Mouse (Mus musculus): ENCODE results near the gene Ces1d.
"Not testable (repeated sequence)": the region's sequence is repeated elsewhere in the genome, so short reads cannot be mapped to it uniquely, and the experiment has no call there.

Ces1d gene

DNA sequence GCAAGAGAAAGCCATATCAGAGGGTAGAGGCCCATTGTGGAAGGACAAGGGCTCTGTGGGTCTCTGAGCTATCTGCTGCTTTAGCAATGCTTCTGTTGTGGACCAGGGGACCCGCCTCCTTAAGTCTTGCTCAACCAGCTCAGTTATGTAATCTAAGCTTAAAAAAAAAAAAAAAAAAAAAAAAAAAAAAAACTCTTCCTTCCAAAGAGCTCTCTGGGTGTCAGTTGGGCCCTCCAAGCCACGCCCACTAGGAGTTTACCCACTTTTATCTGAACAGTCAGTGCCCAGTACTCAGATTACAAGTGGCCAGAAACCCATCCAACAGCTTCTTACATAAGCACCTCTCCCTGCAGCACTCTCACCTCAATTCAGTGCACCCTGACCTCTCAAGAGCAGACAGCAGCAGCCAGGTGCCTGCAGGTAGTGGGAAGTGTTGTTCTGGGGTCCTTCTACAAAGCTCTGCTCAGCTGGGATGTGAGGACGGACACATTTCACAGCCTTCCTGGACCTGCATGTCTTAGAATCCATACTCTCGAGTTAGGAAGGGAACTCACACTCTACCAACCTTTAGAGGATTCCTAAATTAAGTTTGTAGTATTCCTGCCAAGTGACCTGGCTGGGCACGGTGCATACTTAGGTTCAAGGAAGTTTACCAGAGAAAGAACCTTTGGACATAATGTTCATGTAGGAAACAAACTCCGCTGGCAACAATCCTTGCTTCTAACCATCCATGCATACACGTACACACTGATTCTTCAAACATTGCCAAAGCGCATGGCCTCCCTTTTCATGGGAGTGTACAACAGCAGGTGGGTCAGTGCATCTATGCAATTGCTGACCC is at the start of gene Ces1d:
Ces1d (minus strand) TSS at position 154 of the 841 bp plus-strand sequence.
- DNase-seq (ENCODE audit: low spot score in 2 of 2): no peak

DNA sequence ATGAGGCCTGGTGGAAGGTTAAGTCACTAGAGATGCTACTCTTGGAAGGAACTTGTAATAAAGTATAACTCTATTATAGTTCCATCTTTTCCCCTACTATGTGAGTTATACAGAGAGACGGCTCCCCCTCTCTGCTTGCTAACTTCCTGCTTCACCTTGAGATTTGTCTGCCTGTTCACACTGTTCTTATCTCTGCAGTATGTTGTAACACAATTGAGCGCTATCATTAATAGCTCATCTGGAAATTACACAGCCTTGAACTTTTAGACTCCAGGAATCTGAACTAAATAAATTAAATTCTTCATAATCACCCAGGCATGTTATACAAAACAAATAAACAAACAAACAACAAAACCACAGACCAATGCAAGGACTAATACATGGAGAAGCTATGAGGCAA is 48.4 kb upstream of the Ces1d start:
- DNase-seq (ENCODE audit: low spot score in 2 of 2): no peak

DNA sequence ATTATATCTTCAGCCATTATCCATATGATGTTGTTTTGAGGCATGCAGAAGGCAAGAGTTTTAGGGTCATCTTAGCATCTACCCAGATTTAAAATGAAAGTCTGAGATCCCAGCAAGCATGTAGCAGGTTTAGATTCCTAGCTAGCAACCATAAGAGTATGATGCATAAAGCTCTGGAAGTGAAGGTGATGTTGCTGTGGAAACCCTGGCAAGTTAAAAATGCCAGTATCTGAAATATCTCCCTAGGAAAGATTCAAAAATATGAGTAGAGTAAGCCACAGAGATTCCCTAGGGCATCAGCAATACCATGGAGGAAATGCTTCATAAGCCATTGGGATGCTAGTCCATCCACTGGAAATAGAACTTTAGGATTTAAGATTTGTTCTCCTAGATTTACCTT is 42.2 kb upstream of the Ces1d start:
- DNase-seq (ENCODE audit: low spot score in 2 of 2): peak in 1 of 2 experiments; percentile 31

DNA sequence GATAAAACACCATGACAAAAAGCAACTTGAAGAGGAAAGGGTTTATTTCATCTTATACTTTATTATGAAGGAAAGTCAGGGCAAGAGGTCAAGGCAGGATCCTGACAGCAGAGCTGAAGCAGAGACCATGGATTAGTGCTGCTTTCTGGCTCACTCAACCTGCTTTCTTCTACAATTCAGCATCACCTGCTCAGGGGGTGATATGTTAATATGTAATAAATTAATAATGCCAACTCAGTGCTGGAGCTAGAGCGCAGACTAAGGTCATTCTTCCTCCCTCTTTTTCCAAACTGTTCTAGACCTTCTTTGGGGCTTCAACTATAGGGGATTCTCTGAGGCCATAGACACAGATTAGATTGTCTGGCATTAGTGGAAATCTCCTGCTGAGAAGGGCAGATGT is 38.0 kb upstream of the Ces1d start:
- DNase-seq (ENCODE audit: low spot score in 2 of 2): no peak

DNA sequence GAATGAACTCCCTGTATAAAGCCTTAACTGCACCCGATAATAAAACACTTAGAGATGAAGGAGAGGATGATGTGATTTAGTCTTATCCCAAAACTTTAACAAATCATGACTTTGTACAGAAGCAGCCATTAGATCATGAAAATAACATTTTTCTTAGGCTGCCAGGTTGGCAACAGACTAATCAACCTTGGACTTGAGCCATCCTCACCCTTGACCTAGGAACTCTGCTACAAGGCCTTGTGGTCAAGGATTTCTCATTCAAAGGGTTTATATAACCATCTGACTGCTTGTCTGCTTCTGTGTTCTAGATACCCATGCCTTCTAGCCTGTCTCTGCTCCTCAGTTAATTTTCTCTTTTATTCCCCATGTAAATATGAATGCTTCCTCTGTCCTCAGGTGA is 37.1 kb upstream of the Ces1d start:
- DNase-seq (ENCODE audit: low spot score in 2 of 2): no peak

DNA sequence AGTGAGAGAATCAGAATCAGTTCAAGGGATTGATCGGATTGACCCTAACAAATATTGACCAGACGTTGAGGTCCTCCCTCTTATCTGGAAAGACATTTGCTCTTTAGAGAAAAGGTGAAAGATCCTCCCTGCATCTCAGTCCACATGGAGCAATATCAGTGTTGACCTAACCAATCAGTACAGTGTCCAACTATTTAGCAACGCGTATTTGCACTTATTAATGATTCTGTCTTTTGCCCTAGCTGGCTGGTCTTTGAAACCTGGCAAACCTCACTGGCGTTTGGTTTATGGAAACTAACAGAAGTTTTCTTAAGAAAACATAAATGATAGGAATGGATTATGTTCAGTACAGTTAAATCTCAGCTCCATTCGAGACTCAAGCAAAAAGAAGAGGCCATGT is 36.4 kb upstream of the Ces1d start:
- no peak for DNase-seq (ENCODE audit: low spot score in 2 of 2)

DNA sequence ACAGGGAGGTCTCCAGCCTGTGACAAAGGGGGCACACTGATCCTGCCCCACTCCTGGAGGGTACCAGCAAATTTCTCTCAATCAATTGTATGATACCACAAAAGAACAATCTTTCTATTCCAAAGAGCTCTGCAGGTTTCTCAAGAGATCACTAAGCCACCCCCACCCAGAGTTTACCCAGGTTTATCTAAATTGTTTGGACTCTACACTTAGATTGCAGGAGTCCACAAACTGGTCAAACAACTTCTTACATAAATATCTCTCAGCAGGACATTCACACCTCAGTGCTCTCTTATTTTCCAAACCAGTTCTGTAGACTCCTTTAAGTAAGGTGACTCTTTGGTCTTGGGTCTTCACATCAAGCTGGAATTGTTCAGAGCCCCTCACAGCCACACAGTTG is 31.8 kb upstream of the Ces1d start, which contains the start of gene Ces1e:
Ces1e (minus strand) TSS at position 174 of the 400 bp plus-strand sequence.
- DNase-seq (ENCODE audit: low spot score in 2 of 2): no peak

DNA sequence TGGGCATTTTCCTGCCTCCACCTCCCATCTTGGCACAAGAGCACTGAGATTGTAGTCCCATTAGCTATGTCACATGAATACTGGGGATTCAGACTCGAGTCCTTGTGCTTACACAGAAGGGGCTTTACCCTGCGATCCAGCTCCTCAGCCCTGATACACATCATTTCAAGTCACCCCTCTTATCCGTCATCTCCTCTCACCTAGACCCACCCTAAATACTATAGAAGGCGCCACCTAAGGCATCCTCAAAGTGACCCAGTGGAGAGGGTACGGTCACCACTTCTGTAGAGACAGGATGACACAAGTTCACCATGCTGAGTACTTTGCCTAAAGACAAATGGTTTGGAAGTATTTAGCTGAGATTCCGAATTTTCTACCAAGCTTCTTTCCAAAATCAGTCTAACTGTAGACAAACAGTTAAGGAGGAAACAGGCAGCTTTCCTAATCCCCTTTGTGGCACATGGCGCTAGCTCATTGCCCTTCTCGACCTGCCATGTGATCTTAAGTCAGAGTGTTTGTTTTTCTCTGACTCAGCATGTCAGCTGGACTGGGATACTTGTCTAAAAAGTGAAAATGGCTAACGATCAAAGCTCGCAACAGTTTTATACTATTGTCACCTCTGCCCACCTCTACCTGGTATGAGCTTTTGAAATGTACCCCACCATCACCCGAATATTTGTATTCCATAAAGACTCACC is 31.2 kb upstream of the Ces1d start:
- no peak for DNase-seq (ENCODE audit: low spot score in 2 of 2)

DNA sequence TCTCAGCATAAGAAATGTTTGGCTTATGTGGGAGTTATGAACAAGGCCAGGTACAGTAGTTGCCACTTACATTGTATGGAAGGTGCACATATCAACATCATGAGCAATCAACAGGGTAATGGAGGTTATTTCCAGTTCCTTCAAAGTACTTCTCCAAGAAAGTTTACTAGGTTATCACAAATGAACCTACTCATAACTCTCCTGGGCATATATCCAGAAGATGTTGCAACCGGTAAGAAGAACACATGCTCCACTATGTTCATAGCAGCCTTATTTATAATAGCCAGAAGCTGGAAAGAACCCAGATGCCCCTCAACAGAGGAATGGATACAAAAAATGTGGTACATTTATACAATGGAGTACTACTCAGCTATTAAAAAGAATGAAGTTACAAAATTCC is 28.8 kb upstream of the Ces1d start:
- not testable (repeated sequence) for DNase-seq (ENCODE audit: low spot score in 2 of 2)

DNA sequence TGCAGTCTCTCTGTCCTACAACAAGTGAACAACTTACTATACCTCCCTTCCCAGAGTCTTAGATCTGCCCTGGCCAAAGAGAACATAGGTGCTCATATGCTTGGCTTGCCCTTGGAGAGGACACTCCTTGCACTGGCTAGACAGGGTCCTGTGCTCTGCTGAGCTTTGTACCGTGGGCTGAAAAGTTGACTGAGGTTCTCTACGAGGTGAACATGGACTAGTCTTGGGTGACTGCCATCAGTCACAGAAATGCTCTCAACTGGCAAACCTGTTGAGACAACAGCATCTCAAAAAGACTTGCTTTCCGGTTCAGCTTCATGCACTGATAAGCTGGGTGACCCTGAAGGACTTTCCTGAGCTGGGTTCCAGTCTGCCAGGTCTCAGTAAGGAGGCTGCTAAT is 24.3 kb upstream of the Ces1d start:
- DNase-seq (ENCODE audit: low spot score in 2 of 2): no peak

DNA sequence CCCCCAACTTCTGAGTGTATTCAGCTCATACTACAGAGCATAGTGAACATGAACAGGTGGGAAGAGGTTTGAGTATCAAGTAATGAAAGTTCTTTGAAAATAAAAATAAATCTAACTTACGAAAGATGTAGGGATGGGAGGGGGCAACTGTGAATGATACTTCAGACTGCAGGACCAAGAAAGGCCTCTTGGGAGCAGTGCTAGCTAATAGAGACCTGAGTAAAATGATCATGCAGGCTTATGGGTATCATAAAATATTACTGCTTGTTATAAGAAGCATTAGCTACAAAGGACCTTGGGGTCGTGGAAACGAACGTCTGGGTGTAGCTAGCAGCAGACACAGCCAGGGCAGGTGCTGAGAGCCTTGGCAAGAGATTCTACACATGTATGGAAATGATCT is 20.2 kb upstream of the Ces1d start:
- no peak for DNase-seq (ENCODE audit: low spot score in 2 of 2)

DNA sequence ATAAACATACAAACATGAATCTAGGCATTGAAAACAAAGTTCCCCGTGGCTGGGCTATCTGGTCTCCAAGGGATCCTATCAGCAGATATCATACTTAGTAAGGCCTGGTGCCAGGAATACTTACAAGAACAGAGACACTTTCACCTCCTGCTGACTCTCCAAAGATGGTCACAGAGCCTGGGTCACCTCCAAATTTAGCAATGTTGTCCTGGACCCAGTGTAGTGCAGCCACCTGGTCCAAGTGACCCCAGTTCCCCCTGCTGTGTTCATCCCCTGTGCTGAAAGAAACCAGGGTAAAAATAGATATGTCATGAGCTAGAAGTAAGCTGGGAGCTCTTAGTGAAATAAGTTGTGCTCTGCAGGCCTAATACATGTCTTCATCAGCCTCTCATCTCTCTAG is 19.7 kb upstream of the Ces1d start:
- no peak for DNase-seq (ENCODE audit: low spot score in 2 of 2)

DNA sequence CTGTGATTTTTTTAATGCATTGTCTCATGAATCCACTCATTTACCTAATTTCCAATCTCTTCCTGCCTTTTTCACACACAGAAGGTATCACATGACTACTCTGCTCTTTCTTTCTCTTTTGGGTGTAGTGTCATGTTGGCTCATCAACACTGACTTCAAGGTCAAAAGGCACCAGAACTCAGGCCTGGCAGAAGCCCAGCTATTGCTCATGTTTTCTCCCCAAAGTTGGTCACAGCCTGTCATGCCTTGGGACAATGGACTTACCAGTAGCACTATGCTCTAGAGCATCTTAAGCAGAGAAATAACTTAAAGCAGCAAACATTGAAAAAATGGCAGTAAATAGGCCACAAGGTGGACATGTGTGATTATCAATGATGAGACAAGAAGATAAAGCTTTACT is 13.5 kb upstream of the Ces1d start:
- no peak for DNase-seq (ENCODE audit: low spot score in 2 of 2)

DNA sequence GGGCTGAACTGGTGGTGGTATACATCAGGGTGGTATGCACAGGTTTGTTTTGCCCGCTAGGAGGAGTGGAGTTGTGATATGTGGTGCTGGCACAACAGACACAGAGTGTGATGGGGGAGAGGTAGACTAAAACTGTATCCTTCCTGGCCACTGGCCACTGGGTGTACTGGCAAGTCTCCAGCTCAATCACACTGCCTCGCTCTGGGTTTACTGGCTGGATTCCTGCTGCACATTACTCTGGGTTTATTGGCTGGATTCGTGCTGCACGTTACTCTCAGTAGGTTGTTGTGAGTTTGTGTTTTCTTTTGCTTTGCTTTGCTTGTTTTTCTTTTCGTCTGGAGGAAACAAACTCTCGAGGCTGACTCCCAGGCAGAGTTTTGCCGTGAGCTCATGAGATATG is 1.5 kb upstream of the Ces1d start:
- not testable (repeated sequence) for DNase-seq (ENCODE audit: low spot score in 2 of 2)

DNA sequence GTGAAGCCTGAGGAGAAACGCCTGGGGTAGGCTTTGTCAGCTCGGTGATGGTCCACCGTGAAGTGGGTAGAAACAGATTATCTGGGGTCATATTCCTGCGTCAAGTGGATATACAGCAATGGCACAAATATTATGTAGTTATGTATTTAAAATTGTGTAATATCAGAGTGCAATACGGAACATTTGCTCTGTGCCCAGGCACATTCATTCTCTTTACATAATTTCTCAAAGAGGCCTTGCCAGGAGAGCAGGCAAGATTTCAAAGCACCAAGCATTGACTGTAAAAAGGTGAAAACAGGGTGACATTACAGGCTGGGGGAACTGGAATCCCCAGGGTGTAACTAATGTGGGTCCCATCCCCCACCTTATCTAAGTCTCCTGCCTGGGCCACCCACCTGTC is 1.2 kb downstream of the Ces1d start:
- no peak for DNase-seq (ENCODE audit: low spot score in 2 of 2)

DNA sequence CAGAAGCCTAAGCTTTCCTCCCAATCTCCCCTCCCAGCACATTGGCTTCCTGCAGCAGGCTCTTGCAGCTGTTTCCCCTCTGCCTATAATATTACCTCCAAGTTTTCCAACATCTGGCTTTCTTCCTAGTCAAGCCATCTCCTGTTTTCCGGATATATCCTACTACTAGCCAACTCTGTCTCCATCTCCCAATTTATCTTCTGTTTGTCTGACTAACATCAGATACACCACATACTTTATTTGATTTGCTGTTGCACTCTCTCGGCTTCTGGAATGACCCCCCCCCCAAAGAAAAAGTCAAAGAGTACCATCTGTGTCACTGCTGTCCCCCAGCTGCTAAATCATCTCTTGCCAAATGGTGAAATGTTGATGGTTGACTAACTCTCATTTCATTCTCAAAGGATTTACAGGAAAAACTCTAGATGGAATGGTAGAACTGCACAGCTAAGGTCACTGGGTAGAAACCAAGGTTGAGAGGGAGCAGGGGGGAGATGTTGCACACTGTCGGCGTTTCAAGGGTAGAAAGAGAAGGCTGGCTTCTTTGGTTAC is 17.0 kb downstream of the Ces1d start:
- DNase-seq (ENCODE audit: low spot score in 2 of 2): no peak

DNA sequence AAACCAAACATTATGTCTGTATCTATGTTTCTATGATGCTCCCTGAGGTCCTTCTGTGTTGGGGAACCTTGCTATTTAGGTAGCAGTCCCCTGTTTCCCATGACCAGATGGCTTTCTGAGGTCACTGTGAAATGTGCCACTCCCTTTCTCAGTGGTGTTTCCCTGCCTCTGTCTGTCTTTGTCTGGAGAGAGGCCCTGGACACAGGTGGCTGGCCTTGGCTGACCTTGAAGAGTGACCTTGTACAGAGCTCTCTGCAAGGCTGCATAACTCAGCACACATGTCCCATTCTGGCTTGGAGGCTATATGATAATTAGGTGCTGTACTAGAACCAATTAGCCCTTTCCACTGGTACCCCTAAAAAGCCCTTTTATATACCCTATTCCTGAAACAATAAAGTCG is 21.0 kb downstream of the Ces1d start:
- DNase-seq (ENCODE audit: low spot score in 2 of 2): no peak

DNA sequence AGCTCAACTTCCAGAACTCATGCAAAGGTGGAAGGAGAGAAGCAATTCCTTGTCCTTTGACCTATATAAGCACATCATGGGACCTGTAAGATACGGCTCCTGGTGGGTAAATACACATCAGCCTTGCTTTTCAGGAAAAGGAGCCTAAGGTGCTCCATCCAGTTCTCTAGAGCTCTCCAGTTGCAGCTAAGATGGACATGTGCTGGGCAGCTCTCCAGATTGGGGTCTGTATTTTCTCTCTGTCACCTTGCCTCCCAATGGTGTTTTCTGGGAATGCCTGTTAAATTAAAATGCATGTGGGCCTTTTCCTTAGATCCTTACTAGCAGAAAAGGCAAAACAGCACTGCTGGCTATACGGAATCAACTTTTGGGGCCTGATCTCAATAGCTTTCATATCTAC is 23.1 kb downstream of the Ces1d start:
- DNase-seq (ENCODE audit: low spot score in 2 of 2): no peak

DNA sequence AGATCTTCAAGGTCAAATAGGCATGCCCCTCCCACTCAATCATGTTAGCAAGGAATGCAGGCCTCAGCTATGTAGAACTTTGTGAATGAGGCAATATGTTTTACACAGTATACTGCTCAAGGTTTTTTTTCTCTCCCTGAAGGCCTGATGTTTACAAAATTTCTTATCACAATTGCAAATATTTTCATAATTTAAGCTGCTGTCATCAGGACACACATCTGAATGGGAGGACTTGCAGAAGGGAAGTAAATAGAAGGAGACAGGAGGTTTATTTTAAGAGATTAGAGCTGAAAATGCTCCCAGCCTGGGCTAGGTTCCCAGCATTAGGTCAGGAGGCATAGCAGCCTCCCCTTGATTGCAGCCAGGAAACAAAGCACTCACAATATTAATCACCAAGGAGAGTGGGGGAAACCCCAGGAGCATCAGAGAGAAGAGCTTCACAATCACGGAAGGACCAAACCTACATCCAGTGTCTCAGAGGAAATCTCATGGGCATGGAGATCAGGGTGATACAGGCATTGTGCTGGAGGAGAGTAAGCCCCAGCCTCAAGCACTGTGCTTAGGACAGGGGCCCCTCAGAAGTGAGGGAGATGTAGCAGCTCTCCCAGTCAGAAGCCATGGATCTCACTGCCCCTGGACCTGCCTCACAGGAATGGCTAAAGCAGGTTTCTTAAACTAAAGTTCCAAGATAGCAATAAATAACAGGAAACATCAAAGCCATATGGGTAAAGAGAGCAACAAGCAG is 25.6 kb downstream of the Ces1d start:
- DNase-seq (ENCODE audit: low spot score in 2 of 2): no peak

DNA sequence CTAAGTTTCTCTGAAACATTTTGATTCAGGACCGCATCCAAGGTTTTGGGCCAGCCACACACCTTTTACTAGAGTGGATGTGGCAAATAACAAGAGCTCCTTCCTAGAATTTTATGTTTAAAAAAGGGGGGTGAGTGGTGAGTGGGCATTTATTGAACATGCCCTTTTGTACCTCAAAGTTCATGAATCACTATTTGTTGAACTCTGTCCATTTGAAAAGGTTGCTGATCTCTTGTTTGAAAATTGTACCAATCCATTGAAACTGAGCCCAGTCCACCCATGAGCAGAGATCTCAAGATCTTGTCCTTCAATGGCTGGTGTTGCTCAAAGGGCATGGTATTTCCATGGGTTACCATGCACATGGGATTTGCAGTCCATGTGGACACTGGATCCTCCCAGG is 34.3 kb downstream of the Ces1d start:
- DNase-seq (ENCODE audit: low spot score in 2 of 2): no peak

DNA sequence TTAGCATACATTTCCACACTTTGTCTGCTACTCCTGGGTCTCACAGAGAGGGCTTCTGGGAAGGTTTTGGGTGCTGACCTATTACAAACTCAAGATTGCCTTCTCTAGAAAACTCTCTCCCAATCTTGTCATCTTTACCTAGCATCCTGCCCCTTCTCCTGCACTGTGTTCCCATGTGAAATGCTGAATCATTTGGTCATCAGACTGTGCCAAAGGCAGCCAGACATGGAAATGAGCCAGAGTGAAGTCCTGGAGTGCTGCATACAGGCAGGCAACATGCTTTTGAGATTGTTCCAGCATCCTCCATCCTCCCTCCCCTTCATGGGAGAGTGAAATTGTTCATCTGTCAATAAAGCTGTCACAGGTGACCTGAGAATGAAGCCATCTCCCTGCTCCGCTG is 46.2 kb downstream of the Ces1d start:
- DNase-seq (ENCODE audit: low spot score in 2 of 2): no peak

DNA sequence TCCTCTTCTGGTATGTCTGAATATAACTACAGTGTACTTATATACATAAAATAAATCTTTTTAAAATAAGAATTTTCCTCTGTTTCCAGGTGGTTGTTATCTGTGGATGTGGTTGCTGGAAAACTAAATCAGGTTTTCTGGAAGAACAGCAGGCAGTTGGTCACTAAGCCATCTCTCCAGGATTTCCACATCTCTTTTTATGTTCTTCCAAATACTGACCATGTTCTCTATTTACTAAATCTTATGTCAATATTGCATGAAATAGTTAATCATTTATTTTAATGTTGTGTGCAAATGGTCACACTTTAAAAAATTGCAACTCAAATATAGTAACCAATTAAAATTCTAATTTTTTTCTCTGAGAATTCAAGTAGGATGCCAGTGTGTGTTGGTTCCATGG is 50.3 kb downstream of the Ces1d start:
- DNase-seq (ENCODE audit: low spot score in 2 of 2): no peak

Measured in right cerebral cortex, postnatal 10 days (tissue).